Mouse (Mus musculus) stomach, embryonic 14.5 days (tissue): ENCODE data around the gene Efnb2. TPM values are rescaled to one million over a fixed set of nuclear protein-coding genes. Genes with fewer than 3 reads are reported as not detected.

ENCODE experiments used
- ATAC-seq: fragments of 200-750 bp; cut with Nextera tagmentation; 2 replicates; pipeline ENCODE4 v1.8.0; 2017; ENCODE audit warnings: low read depth, moderate TSS enrichment; ENCODE audit not compliant: insufficient number of reproducible peaks, insufficient read depth, low FRiP score
- H3K27ac ChIP-seq: fragments of 300-500 bp; sonication (generic); 2 replicates; pipeline ENCODE4 v1.5.1; 2014; ENCODE audit warnings: mild to moderate bottlenecking, low read length, moderate library complexity, mixed read lengths
- H3K27me3 ChIP-seq: fragments of 300-500 bp; sonication (generic); 2 replicates; pipeline ENCODE4 v1.6.1; 2014; ENCODE audit warnings: low read length, control low read depth, mixed read lengths; ENCODE audit not compliant: control insufficient read depth, insufficient read depth
- H3K36me3 ChIP-seq: fragments of 300-500 bp; sonication (generic); 2 replicates; pipeline ENCODE4 v1.6.1; 2014; ENCODE audit warnings: mild to moderate bottlenecking, control low read depth, low read length, moderate library complexity, mixed read lengths; ENCODE audit not compliant: control insufficient read depth, insufficient read depth
- H3K4me1 ChIP-seq: fragments of 300-500 bp; sonication (generic); 2 replicates; pipeline ENCODE4 v1.6.1; 2014; ENCODE audit warnings: low read length, control low read depth, mixed read lengths; ENCODE audit not compliant: control insufficient read depth, insufficient read depth
- H3K4me2 ChIP-seq: fragments of 300-500 bp; sonication (generic); replicated peaks from 2 replicates; pipeline ENCODE4 v1.6.1; 2014; ENCODE audit warnings: low read depth, low read length, control low read depth
- H3K4me3 ChIP-seq: fragments of 300-500 bp; sonication (generic); 2 replicates; pipeline ENCODE4 v1.5.1; 2014; ENCODE audit warnings: low read depth, low read length, control low read depth
- H3K9ac ChIP-seq: fragments of 300-500 bp; sonication (generic); replicated peaks from 2 replicates; pipeline ENCODE4 v1.6.1; 2014; ENCODE audit warnings: low read depth, mild to moderate bottlenecking, control low read depth, low read length, moderate library complexity, mixed read lengths
- H3K9me3 ChIP-seq: fragments of 300-500 bp; sonication (generic); 2 replicates; pipeline ENCODE4 v1.6.1; 2016; ENCODE audit warnings: low read depth, low read length, control low read depth; ENCODE audit not compliant: control insufficient read depth
- WGBS: fragments of 180-500 bp; shearing (Covaris S2); extraction: QIAGEN DNeasy Blood & Tissue Kit; methylation state at CpG from one replicate; pipeline ENCODE4 v1.1.7; 2014; 5-methylcytosine and 5-hydroxymethylcytosine counted together
- polyA plus RNA-seq: library from polyadenylated mRNA; unstranded; fragments of >200 nt; fragmentation: Nextera tagmentation; extraction: Ambion mirVana; gene quantifications from 2 replicates; pipeline ENCODE4 v1.2.1, GENCODE M21; 2014

The Efnb2 gene
- polyA plus RNA-seq, 1 experiment from 2014 or later = 30.4 TPM

- Histone ChIP-seq H3K4me3 (peak overlapping the region; percentile 79), H3K4me2 (peak overlapping the region; percentile 70), H3K9ac (peak overlapping the region; percentile 90), H3K9me3 (no peaks in the 10 kb centered on the region), H3K4me1 (peaks cover 23% of the 10 kb centered on the region; the same call in 1 of the 2 replicates), H3K27me3 (no peaks in the 10 kb centered on the region), H3K27ac (peak overlapping the region; percentile 80; the same call in 1 of the 2 replicates), H3K36me3 (no peaks in the 10 kb centered on the region; the same call in 1 of the 2 replicates)
- no peak for ATAC-seq
- WGBS = 27% methylated on average over 5 of the region's 5 CpGs
These were observed 3.2 kb downstream of the Efnb2 start for GRCm38 (mm10) chr8:8657692-8658355.

DNA sequence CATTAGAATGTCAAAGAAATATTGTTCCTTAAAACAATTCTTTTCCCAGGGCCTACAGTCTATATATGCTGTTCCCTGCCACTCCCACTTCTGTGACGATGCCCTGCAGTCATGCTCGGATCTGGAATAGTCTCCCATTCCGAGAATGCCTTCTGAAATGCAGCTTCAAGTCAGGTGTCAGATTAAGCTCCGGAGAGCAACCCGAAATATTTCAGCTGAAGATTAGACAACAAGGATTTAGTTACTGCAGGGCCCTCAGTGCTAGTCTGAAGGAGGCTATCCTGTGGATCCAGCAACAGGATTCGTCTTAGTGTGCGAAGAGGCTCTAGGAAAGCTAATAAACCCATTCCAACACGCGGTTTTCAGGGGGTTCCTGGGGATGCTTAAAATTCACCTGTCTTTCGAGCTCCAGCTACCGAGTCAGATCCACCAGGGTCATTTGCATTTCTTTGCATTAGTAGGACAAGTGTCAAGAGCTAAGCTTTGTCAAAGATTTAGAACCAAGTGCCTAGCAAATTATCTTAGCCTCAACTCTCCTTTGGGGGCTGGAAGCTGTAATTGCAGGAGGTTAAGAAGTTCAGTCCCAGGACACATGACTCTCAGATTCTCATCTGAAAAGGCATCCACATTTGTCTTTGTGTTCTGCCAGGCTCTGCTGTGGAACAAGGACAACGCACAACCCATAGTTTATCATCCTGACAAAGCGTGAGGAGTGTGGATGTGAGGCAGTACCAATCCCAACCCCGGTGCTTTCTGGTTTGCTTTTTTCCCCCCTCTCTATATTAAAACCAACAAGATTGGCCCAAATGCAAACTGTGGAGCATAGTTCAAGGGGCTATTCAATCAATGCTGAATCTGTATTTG is 4.2 kb downstream of the Efnb2 start:
- Histone ChIP-seq H3K4me3 (peak overlapping the region; percentile 79), H3K9me3 (no peaks in the 10 kb centered on the region), H3K4me1 (peaks cover 29% of the 10 kb centered on the region; the same call in 1 of the 2 replicates), H3K4me2 (peak overlapping the region; percentile 70), H3K9ac (peak overlapping the region; percentile 38), H3K27me3 (no peaks in the 10 kb centered on the region), H3K27ac (no peak overlapping the region), H3K36me3 (no peaks in the 10 kb centered on the region; the same call in 1 of the 2 replicates)
- ATAC-seq = no peak
- WGBS = 22% methylated on average over 14 of the region's 14 CpGs

DNA sequence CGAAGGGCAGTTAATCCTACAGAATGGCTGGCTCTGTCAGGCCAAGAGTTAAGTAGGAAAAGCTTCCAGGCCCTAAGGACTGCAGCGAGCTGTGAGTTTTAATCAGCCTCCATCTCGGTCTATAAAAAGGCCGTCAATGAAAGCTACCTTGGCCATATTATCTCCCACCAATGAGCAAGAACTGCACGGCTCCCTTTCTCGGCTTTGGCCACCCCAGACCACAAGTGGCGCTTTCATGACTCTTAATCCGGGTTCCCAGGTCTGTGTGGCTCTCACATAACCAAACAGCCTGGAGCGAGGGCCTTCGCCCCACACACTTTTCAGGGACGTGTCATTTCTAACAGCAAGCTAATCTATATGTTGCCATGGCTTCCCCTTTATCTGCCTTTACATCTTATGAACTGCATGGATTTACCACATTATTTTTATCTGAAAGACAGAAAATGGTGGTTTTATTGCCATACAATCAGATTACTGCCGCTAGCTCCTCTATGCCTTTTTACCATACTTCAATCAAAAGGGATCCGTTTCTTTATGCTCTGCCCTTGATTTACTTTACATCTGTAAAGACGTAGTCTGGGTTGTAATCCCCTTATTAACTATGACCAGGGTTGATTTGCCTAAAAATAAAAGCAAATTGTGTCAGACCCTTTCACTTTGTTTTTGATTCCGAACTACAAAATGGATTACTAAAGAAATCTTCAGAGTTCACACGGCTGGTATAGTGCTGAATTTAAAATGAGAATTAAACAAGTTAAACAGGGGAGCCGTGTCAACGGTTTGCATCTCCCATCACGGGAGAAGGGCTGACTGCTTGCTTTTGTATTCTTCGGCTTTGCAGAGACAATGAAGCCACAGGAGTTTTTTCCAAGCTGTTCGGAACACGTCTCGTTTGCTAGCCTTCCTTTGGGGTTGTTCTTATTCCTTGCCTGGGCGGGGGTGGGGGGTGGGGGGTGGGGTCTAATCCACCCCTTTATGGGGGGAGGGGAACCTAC is 5.4 kb downstream of the Efnb2 start:
- Histone ChIP-seq H3K36me3 (no peaks in the 10 kb centered on the region; the same call in 1 of the 2 replicates), H3K27me3 (no peaks in the 10 kb centered on the region), H3K9me3 (no peaks in the 10 kb centered on the region), H3K27ac (no peak overlapping the region), H3K4me1 (peaks cover 39% of the 10 kb centered on the region; the same call in 1 of the 2 replicates), H3K9ac (no peak overlapping the region), H3K4me2 (peak overlapping the region; percentile 70), H3K4me3 (peak overlapping the region; percentile 79)
- ATAC-seq = no peak
- WGBS = 38% methylated on average over 24 of the region's 24 CpGs

DNA sequence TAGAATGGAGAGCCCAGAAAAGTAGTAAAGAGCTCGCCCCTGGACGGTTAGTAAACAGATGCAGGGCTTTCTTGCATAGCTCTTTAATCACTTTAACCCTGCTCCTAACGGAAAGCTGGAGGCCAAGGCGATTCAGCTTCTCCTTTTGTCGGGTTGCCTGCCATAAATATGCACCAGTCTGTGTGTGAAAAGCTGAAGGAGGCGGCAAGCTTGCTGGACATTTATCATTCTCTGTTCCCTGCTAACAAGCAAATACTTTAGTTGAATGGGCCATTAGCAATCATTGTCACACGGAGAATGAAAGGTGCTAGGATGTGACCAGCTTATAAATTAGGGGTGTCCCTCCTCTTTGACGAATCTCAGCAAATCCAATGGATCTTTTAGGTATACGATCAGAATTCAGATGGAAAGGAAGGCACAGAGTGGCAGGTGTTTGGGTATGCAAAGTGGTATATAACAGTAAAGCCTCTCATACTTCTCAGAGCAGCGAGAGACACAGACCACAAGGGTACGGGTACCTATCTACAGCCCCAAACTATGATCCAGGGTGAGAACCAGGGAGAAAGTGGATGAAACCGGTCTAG is 7.0 kb downstream of the Efnb2 start:
- H3K4me2 ChIP-seq = peak overlapping the region; percentile 8; the same call in 1 of the 2 replicates
- H3K36me3 ChIP-seq = peaks cover 3% of the 10 kb centered on the region; the same call in 1 of the 2 replicates
- H3K4me3 ChIP-seq = no peak overlapping the region
- H3K4me1 ChIP-seq = peaks cover 53% of the 10 kb centered on the region; the same call in 1 of the 2 replicates
- 31% methylated on average over 12 of the region's 12 CpGs for whole genome bisulfite sequencing
- no peak overlapping the region for H3K27ac ChIP-seq
- ATAC-seq = no peak
- no peaks in the 10 kb centered on the region for H3K27me3 ChIP-seq
- no peak overlapping the region for H3K9ac ChIP-seq
- no peaks in the 10 kb centered on the region for H3K9me3 ChIP-seq

- no peak overlapping the region for H3K4me3 ChIP-seq
- peaks cover 3% of the 10 kb centered on the region; the same call in 1 of the 2 replicates for H3K36me3 ChIP-seq
- H3K4me2 ChIP-seq = no peak overlapping the region
- ATAC-seq = no peak
- H3K27me3 ChIP-seq = no peaks in the 10 kb centered on the region
- H3K4me1 ChIP-seq = peaks cover 53% of the 10 kb centered on the region; the same call in 1 of the 2 replicates
- no peak overlapping the region for H3K27ac ChIP-seq
- H3K9ac ChIP-seq = no peak overlapping the region
- 47% methylated on average over 5 of the region's 5 CpGs for WGBS
- H3K9me3 ChIP-seq = no peaks in the 10 kb centered on the region
These were observed 7.7 kb downstream of the Efnb2 start for GRCm38 (mm10) chr8:8653343-8653742.

DNA sequence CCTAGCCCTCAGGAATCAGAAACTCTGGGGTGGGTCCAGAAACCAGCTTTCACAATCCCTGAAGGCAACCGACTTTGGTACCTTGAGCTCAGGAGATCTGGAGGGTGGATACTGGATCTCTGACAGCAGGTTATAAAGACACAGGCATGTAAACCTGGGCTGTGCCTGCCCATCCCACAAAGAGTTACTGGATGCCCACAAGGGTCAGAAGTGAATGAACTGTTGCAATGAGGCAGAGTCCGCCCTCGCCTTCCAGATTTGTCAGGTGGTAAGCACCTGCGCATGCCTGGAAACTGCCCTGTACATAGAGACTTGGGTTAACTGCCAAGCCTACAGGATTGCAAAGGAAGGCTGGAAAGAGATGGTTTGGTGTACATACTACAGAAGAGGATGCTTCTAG is 8.7 kb downstream of the Efnb2 start:
- 81% methylated on average over 4 of the region's 4 CpGs for WGBS
- Histone ChIP-seq H3K9me3 (no peaks in the 10 kb centered on the region), H3K4me3 (no peak overlapping the region), H3K36me3 (peaks cover 3% of the 10 kb centered on the region; the same call in 1 of the 2 replicates), H3K4me1 (peaks cover 56% of the 10 kb centered on the region; the same call in 1 of the 2 replicates), H3K27ac (no peak overlapping the region), H3K4me2 (no peak overlapping the region), H3K9ac (no peak overlapping the region), H3K27me3 (no peaks in the 10 kb centered on the region)
- ATAC-seq = no peak

- no peak overlapping the region for H3K9ac ChIP-seq
- H3K4me3 ChIP-seq = no peak overlapping the region
- H3K4me1 ChIP-seq = peaks cover 49% of the 10 kb centered on the region; the same call in 1 of the 2 replicates
- no peak overlapping the region for H3K4me2 ChIP-seq
- H3K27me3 ChIP-seq = no peaks in the 10 kb centered on the region
- 42% methylated on average over 8 of the region's 8 CpGs for WGBS
- no peaks in the 10 kb centered on the region for H3K9me3 ChIP-seq
- peak overlapping the region; percentile 34; the same call in 1 of the 2 replicates for H3K27ac ChIP-seq
- no peak for ATAC-seq
- H3K36me3 ChIP-seq = peaks cover 5% of the 10 kb centered on the region; the same call in 1 of the 2 replicates
These were observed 11.1 kb downstream of the Efnb2 start for GRCm38 (mm10) chr8:8649944-8650343.
